Mouse (Mus musculus) subcutaneous adipose tissue, adult 2 months (tissue): ENCODE measurements around the gene 4930524N10Rik. TPM values are rescaled to one million over a fixed set of nuclear protein-coding genes. Genes with fewer than 3 reads are reported as not detected.

Experiments
- polyA plus RNA-seq: library from polyadenylated mRNA; depleted of rRNA; stranded (reverse); fragments of >200 nt; gene quantifications from 2 replicates; pipeline ENCODE4 v1.2.3, GENCODE M21; 2012; ENCODE audit warnings: low replicate concordance; rRNA removed

The 4930524N10Rik gene
- polyA plus RNA-seq: not detected in 2 replicates

GRCm38 (mm10) chrX:154343292-154343691 is at the start of gene 4930524N10Rik:
4930524N10Rik (minus strand) TSS chrX:154343392.

Other genes starting within 250 kb of the 4930524N10Rik start
- gene Gm15140, start 222.7 kb downstream of the 4930524N10Rik start, polyA plus RNA-seq: not detected in 2 replicates
- gene Samt4, start 138.6 kb upstream of the 4930524N10Rik start, polyA plus RNA-seq: not detected in 2 replicates
- gene Samt2, start 236.0 kb upstream of the 4930524N10Rik start, polyA plus RNA-seq: not detected in 2 replicates